Mouse (Mus musculus) gastrocnemius, adult 2 months (tissue): ENCODE measurements at regions not wholly inside any gene's neighbourhood (a gene's known extent, or its start where the extent isn't known, plus 50 kb on each side); places are given as distances from the start of the nearest gene placed in this dataset.

Experiments
- DNase-seq: peaks from one replicate; pipeline ENCODE4 v3.0.0; 2022
- H3K27ac ChIP-seq: fragments of 200-600 bp; 2 replicates; pipeline ENCODE4 v1.8.1; 2022; ENCODE audit warnings: mild to moderate bottlenecking
- H3K4me3 ChIP-seq: fragments of 200-600 bp; 2 replicates; pipeline ENCODE4 v1.8.1; 2022; ENCODE audit warnings: mild to moderate bottlenecking, moderate library complexity
- CTCF ChIP-seq: fragments of 200-600 bp; IDR thresholded peaks from 2 replicates; pipeline ENCODE4 v1.8.1; 2022; ENCODE audit warnings: antibody characterized with exemption, mild to moderate bottlenecking, moderate library complexity
- intact Hi-C: fragments of 180-260 bp; cut with DNase I; formaldehyde crosslinking; loops from one replicate; pipeline ENCODE4 v1.15.1; 2025

- TF ChIP-seq CTCF, result no peak
- no peak overlapping the region for H3K4me3 ChIP-seq
- intact Hi-C loops, result no loop called here
- H3K27ac ChIP-seq, result peak overlapping the region; percentile 38
- DNase-seq, result no peak
Observed at GRCm38 (mm10) chr2:48481209-48481742, 332.6 kb upstream of the Acvr2a start.

DNA sequence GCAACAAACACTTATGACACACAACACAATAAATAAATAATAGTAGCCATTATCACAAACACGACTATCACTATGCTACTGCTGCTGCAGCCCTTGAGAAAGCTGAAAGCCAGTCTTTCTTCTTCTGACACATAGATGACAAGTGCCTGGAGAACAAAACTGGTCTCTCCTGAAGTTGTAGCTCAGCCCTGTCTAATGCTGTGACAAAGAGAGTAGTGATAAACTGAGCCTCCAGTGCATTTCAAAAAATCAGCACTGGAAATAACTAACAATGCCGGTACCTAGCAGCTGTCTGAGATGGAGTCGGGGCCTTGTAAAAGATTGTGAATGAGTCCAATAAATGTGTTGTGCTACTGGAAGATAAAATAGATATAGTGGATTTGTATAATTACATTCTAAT lies 320.3 kb upstream of the Acvr2a start:
- no peak for TF ChIP-seq CTCF
- no peak for DNase-seq
- intact Hi-C loops, result no loop called here
- Histone ChIP-seq H3K4me3 (no peak overlapping the region), H3K27ac (no peak overlapping the region)

DNA sequence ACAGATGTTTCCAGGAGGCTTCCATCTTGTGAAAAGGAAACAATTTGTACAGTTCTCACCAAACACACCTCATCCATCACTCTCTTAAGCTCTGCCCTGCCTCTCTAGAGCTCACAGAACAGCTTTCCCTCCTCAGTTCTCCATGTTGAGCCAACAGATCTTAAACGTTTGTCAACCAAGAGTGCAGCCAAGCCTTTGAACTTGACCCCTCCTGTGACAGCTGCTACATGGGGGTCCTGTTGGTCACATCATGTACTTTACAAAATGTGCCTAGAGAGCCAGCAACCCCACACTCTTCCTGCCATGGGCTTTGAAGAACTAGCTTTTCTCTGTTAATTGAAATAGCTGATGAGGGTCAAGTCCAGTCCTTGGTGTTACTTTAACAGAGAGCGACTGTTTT lies 319.8 kb upstream of the Acvr2a start:
- intact Hi-C loops, result no loop called here
- no peak for DNase-seq
- no peak for TF ChIP-seq CTCF
- H3K27ac ChIP-seq, result no peak overlapping the region
- H3K4me3 ChIP-seq, result no peak overlapping the region

- intact Hi-C loops, result no loop called here
- no peak overlapping the region for H3K4me3 ChIP-seq
- DNase-seq, result no peak
- no peak overlapping the region for H3K27ac ChIP-seq
- no peak for TF ChIP-seq CTCF
Observed at GRCm38 (mm10) chr2:48494632-48495031, 319.3 kb upstream of the Acvr2a start.

DNA sequence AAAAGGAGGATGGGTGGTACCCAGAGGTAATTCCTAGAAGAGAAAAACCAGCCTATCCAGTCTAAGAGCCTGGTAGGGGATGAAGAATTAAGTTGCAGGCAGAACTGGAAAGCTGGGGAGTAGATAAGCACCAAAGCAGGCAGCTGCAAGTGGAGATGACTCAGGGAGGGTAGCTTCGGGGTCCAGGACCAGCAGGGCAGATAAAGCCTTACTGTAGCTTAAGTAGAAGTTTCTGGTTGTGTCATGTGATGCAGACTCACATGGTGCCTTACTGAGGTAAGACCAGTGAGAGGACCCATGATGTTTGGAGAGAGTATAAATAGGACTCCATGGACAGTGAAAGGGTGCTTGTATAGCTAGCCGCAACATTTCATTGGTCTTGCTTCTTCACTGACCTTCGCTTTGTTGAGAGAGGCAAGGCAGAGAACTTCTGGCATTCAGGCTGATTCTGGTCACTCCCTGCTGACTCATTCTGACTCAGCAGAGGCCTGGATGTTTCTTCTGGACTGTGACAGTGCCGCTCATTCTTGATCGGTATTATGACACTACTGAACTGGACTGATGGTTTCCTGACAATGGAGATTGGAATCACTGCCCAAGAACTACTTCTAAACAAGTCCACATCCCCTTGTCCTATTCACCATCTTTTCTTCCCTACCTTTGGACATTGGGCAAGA lies 315.7 kb upstream of the Acvr2a start:
- no peak for TF ChIP-seq CTCF
- Histone ChIP-seq H3K4me3 (no peak overlapping the region), H3K27ac (no peak overlapping the region)
- DNase-seq, result no peak
- intact Hi-C loops, result no loop called here

GRCm38 (mm10) chr2:48499396-48499795 lies 314.5 kb upstream of the Acvr2a start:
- Histone ChIP-seq H3K27ac (no peak overlapping the region), H3K4me3 (no peak overlapping the region)
- no peak for TF ChIP-seq CTCF
- DNase-seq, result no peak
- intact Hi-C loops, result no loop called here

GRCm38 (mm10) chr2:48501387-48501786 lies 312.5 kb upstream of the Acvr2a start:
- H3K4me3 ChIP-seq, result no peak overlapping the region
- TF ChIP-seq CTCF, result no peak
- no peak overlapping the region for H3K27ac ChIP-seq
- no peak for DNase-seq
- intact Hi-C loops, result no loop called here

GRCm38 (mm10) chr2:48513848-48514247 lies 300.1 kb upstream of the Acvr2a start:
- no peak for TF ChIP-seq CTCF
- H3K27ac ChIP-seq, result no peak overlapping the region
- intact Hi-C loops, result no loop called here
- no peak overlapping the region for H3K4me3 ChIP-seq
- no peak for DNase-seq

- intact Hi-C loops, result no loop called here
- peak; percentile 21 for DNase-seq
- Histone ChIP-seq H3K4me3 (no peak overlapping the region), H3K27ac (peak overlapping the region; percentile 16)
- no peak for TF ChIP-seq CTCF
Observed at GRCm38 (mm10) chr2:48519838-48520404, 294.0 kb upstream of the Acvr2a start.

DNA sequence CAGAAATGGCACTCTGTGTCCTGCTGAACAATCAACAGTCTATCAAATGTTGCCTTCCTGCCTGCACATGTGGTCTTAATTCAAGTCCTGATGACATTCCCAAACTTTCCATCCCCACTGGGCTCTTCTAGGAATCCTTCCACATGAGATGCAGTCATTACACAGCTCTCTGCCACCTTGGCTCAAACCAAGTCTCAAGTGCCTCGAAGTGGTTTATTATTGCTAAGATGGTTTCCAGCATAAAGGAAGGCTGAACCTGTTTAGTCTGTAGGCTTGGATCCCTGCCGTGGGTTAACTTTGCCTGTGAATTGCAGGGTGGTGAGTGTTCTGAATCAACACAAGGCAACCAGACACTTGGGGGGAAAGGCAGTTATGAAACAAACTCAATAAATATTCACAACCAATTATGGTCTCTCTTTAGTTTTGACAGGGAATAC lies 293.4 kb upstream of the Acvr2a start:
- intact Hi-C loops, result no loop called here
- Histone ChIP-seq H3K4me3 (no peak overlapping the region), H3K27ac (peak overlapping the region; percentile 16; the same call in 1 of the 2 replicates)
- DNase-seq, result peak; percentile 66
- no peak for TF ChIP-seq CTCF

- intact Hi-C loops, result no loop called here
- H3K4me3 ChIP-seq, result no peak overlapping the region
- no peak for DNase-seq
- no peak overlapping the region for H3K27ac ChIP-seq
- no peak for TF ChIP-seq CTCF
Observed at GRCm38 (mm10) chr2:48535453-48535852, 278.5 kb upstream of the Acvr2a start.

GRCm38 (mm10) chr2:48536930-48537329 lies 277.0 kb upstream of the Acvr2a start:
- TF ChIP-seq CTCF, result no peak
- no peak for DNase-seq
- no peak overlapping the region for H3K27ac ChIP-seq
- intact Hi-C loops, result no loop called here
- no peak overlapping the region for H3K4me3 ChIP-seq

DNA sequence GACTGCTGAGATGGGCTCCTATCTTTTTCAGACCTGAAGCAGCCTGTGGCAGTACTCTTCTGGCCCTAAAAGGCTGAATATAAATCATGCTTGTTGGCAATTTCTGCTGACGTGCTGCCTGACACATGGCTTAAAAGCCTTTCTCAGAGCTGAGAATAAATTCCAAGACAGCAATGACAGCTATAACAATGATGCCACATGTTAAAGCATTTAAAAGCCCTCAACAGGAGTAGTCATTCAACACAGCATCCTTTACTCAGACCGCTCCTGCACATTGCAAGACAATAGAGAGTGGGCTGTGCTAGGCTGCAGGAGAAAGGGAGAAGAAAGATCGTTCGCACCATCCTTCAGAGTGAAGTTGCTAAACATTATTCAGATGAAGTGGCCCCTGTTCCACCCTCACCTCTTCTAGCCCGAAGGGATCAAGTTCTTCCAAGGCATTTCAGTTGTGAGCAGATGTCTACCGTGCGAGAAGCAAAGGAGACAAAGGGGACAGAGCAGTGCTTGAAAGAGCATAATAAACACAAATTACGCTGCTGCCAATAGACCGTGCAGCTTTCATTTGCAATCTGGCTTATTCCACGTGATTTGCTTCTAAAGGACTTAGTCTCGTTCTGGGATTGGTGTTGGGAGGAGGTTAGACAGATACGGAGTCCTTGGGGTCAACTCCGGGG lies 275.1 kb upstream of the Acvr2a start:
- Histone ChIP-seq H3K27ac (peak overlapping the region; percentile 75), H3K4me3 (peak overlapping the region; percentile 60)
- intact Hi-C loops, result no loop called here
- no peak for TF ChIP-seq CTCF
- DNase-seq, result no peak
